8 mouse cellular contexts compared by ENCODE assay signal in the genomic region with DNA sequence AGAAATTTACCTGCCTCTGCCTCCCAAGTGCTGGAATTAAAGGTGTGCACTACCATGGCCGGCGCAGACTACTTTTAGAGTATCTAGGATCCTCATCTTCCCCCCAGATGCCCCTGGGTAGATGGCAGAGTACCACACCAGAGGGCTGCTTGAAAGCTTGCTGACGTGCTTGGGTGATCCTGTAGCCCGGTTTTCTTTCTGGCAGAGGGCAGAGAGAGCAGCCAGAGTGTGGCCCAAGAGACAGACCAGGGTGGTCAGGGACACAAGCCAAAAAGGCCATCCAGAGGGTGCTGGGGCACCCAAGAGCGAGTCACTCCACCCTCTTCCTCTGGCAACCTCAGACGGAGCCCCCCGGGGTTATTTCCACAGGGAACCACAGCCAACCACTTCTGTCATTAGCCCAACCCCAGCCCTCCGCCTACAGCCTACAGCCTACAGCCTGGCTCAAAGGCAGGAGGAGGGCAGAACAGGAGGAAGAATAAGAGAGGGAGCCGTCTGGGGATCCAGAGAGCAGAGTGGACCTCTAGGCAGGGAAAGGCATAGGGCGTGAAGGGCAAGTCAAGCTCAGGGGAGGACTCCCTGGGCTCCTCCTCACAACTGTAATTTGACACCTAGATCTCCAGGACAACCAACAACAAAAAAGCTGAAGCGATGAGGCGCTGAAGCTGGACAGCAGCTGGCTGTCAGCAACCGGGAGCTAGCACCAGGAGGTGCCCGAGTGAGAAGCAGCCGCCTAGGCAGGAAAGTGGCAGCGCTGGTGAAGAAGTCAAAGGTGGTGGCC. TPM values are rescaled to one million over a fixed set of nuclear protein-coding genes. Genes with fewer than 3 reads are reported as not detected.
DNase-seq lines count a peak whose midpoint lies in the region; ATAC-seq and TF ChIP-seq lines count a peak whose summit lies in the region.

TSS of gene Smim5 (plus strand) at position 481 of the 781 bp plus-strand sequence.

- H3K4me3 ChIP-seq in intestine, embryonic 16.5 days (ENCODE audit: low read length) = peak within 1 kb of the TSS; percentile 1; the same call in 1 of the 2 replicates
- H3K4me3 ChIP-seq in lung, adult 2 months (replicated peaks; ENCODE audit: extremely low read depth, low read depth, low read length) = peak within 1 kb of the TSS; percentile 14

- peaks cover 28% of the 10 kb centered on the region for H3K4me1 ChIP-seq in intestine, embryonic 16.5 days (ENCODE audit: control insufficient read depth, insufficient read depth, low read length)
- peaks cover 26% of the 10 kb centered on the region for H3K4me1 ChIP-seq in lung, adult 2 months (ENCODE audit: control insufficient read depth, insufficient read depth, low read length)

- ATAC-seq in intestine, embryonic 16.5 days = peak; percentile 61

- TF ChIP-seq POLR2A in lung, adult 2 months (IDR thresholded peaks at IDR 0.05; ENCODE audit: borderline replicate concordance, extremely low read depth, low read depth, low read length) = peak; percentile 52; the same call in 1 of the 2 replicates

- H3K36me3 ChIP-seq in intestine, embryonic 16.5 days (ENCODE audit: control insufficient read depth, insufficient read depth, low read length) = no peaks in the 10 kb centered on the region

- TF ChIP-seq CTCF in lung, adult 2 months (IDR thresholded peaks at IDR 0.05; ENCODE audit: insufficient read depth, low read length) = no peak

- no peak within 1 kb of the TSS for H3K4me2 ChIP-seq in intestine, embryonic 16.5 days (ENCODE audit: low read depth, low read length)

- H3K9me3 ChIP-seq in intestine, embryonic 16.5 days (ENCODE audit: control insufficient read depth, low read length) = no peaks in the 10 kb centered on the region

- WGBS in intestine, embryonic 16.5 days = 36% methylated on average over 16 of the region's 16 CpGs
- WGBS in lung, adult 2 months = 38% methylated on average over 16 of the region's 16 CpGs

- DNase-seq in urinary bladder, adult 2 months (ENCODE audit: low spot score) = no peak
- no peak for DNase-seq in urinary bladder, postnatal 25 days (ENCODE audit: low spot score)
- DNase-seq in gastrocnemius, postnatal 4 days (ENCODE audit: low spot score in 2 of 2) = peak in 1 of 2 experiments; percentile 47
- DNase-seq in lung, adult 2 months = peak; percentile 35
- DNase-seq in retina, postnatal 1 day = peak; percentile 67
- no peak for DNase-seq in layer of hippocampus, adult 9-10 months (ENCODE audit: low spot score)
- DNase-seq in cerebellum, adult 9-10 months = no peak

- H3K27me3 ChIP-seq in intestine, embryonic 16.5 days (replicated peaks; ENCODE audit: control insufficient read depth, insufficient read depth, low read length) = no peaks in the 10 kb centered on the region

- H3K27ac ChIP-seq in intestine, embryonic 16.5 days (ENCODE audit: low read length) = no peak within 1 kb of the TSS; the same call in 1 of the 2 replicates

- H3K9ac ChIP-seq in intestine, embryonic 16.5 days (ENCODE audit: low read depth, low read length) = peak within 1 kb of the TSS; percentile 34; the same call in 1 of the 2 replicates

RNA-seq across cellular contexts. Expression of gene Smim5, which starts in this region (rescaled TPM):
- 7.0 and 10.4 TPM in 2 replicates for polyA plus RNA-seq in urinary bladder, adult 2 months (2012; rRNA removed)
- total RNA-seq in gastrocnemius, postnatal 4 days (2021) = 10 to 100 TPM; 14.1 to 17.1 TPM
- 1.6 and 3.1 TPM in 2 replicates for polyA plus RNA-seq in intestine, embryonic 16.5 days (2015; fragmentation: Nextera tagmentation; extraction: Ambion mirVana)
- 10.3 and 10.8 TPM in 2 replicates for polyA plus RNA-seq in lung, adult 2 months (2012; rRNA removed)

Comparison
In these comparisons a context has a peak if more than half of its experiments do, and no peak if none do; other contexts are left out.
1. DNase-seq: peak in lung, adult 2 months (single experiment) and retina, postnatal 1 day (single experiment); none in urinary bladder, adult 2 months (single experiment), urinary bladder, postnatal 25 days (single experiment), layer of hippocampus, adult 9-10 months (single experiment) and cerebellum, adult 9-10 months (single experiment).